Mouse (Mus musculus): ENCODE data around the gene Scaf1. TPM values are rescaled to one million over a fixed set of nuclear protein-coding genes. Genes with fewer than 3 reads are reported as not detected.

The Scaf1 gene
- polyA plus RNA-seq, 1 experiment from 2014 or later, result 47.5 TPM

DNA sequence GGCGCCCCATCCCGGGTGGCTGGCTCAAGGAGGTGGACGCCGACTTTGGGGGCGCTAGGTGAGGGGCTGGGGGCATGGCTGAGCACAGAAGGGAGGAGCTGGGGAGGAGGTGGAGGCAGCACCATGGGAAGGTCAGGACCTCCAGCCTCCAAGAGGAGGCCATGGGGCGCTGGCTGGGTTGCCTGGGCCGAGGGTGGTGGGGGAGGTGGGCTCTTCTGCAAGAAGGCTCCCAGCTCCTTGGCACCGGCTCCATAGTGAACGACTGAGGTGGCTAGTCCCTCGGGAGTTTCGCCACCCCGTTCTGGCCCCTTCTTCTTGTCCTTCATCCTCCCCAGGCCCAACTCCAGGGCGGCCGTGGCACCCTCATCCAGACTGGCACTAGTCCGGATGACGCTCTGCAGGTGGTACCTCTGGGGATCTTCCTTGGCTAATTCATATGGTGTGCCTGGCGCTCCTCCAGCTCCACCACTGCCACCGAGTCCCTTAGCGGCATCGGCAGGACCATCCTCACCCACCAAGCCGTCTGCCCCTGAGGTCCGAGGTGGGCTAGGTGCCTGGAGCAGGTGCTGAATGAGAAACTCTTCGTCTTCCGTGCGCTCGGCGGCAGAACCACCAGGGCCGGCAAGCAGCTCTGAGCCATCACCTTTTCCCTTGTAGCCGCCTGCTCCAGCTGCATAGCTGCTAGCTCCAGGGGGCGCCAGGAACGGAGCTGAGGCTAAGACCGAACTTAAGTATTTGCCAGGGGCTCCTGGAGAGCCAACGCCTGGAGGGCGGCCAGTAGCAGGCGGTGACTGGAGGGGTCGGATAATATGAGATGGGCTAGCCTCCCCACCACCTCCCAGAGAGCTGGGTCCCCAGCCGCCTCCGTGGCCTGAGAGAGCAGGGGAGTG is 32.1 kb upstream of the Scaf1 start:
- Histone ChIP-seq H3K4me1 (ENCODE audit: control insufficient read depth, insufficient read depth, low read length) (no peaks in the 10 kb centered on the region), H3K27me3 (replicated peaks; ENCODE audit: control insufficient read depth, insufficient read depth, low read length) (no peaks in the 10 kb centered on the region), H3K4me3 (ENCODE audit: low read depth, low read length) (no peak overlapping the region), H3K27ac (replicated peaks; ENCODE audit: low read depth, low read length) (no peak overlapping the region), H3K4me2 (ENCODE audit: low read depth, low read length) (no peak overlapping the region), H3K9me3 (ENCODE audit: control insufficient read depth, low read length) (no peaks in the 10 kb centered on the region), H3K9ac (ENCODE audit: low read depth, low read length) (no peak overlapping the region), H3K36me3 (ENCODE audit: control insufficient read depth, insufficient read depth, low read length) (peaks cover 75% of the 10 kb centered on the region)
- ATAC-seq (ENCODE audit: low read depth) (no peak), DNase-seq (ENCODE audit: low spot score) (no peak)
- 92% methylated on average over 31 of the region's 38 CpGs for WGBS

GRCm38 (mm10) chr7:45047491-45047890 is 31.3 kb upstream of the Scaf1 start:
- DNase-seq (ENCODE audit: low spot score) (no peak), ATAC-seq (ENCODE audit: low read depth) (no peak)
- Histone ChIP-seq H3K9me3 (ENCODE audit: control insufficient read depth, low read length) (no peaks in the 10 kb centered on the region), H3K4me1 (ENCODE audit: control insufficient read depth, insufficient read depth, low read length) (no peaks in the 10 kb centered on the region), H3K4me3 (ENCODE audit: low read depth, low read length) (no peak overlapping the region), H3K27ac (replicated peaks; ENCODE audit: low read depth, low read length) (no peak overlapping the region), H3K36me3 (ENCODE audit: control insufficient read depth, insufficient read depth, low read length) (peaks cover 83% of the 10 kb centered on the region), H3K9ac (ENCODE audit: low read depth, low read length) (no peak overlapping the region), H3K27me3 (replicated peaks; ENCODE audit: control insufficient read depth, insufficient read depth, low read length) (no peaks in the 10 kb centered on the region), H3K4me2 (ENCODE audit: low read depth, low read length) (no peak overlapping the region)
- WGBS, result 95% methylated on average over 13 of the region's 14 CpGs

- no peak overlapping the region for H3K4me2 ChIP-seq (ENCODE audit: low read depth, low read length)
- no peaks in the 10 kb centered on the region for H3K4me1 ChIP-seq (ENCODE audit: control insufficient read depth, insufficient read depth, low read length)
- H3K27me3 ChIP-seq (replicated peaks; ENCODE audit: control insufficient read depth, insufficient read depth, low read length), result no peaks in the 10 kb centered on the region
- no peak overlapping the region for H3K27ac ChIP-seq (replicated peaks; ENCODE audit: low read depth, low read length)
- no peak for ATAC-seq (ENCODE audit: low read depth)
- WGBS, result 96% methylated on average over 26 of the region's 26 CpGs
- H3K9me3 ChIP-seq (ENCODE audit: control insufficient read depth, low read length), result no peaks in the 10 kb centered on the region
- peaks cover 88% of the 10 kb centered on the region for H3K36me3 ChIP-seq (ENCODE audit: control insufficient read depth, insufficient read depth, low read length)
- H3K9ac ChIP-seq (ENCODE audit: low read depth, low read length), result no peak overlapping the region
- no peak overlapping the region for H3K4me3 ChIP-seq (ENCODE audit: low read depth, low read length)
- no peak for DNase-seq (ENCODE audit: low spot score)
These were observed 30.7 kb upstream of the Scaf1 start for GRCm38 (mm10) chr7:45046853-45047350.

GRCm38 (mm10) chr7:45045741-45046140 is 29.6 kb upstream of the Scaf1 start:
- Histone ChIP-seq H3K9ac (ENCODE audit: low read depth, low read length) (no peak overlapping the region), H3K9me3 (ENCODE audit: control insufficient read depth, low read length) (no peaks in the 10 kb centered on the region), H3K4me2 (ENCODE audit: low read depth, low read length) (no peak overlapping the region), H3K27ac (replicated peaks; ENCODE audit: low read depth, low read length) (no peak overlapping the region), H3K4me3 (ENCODE audit: low read depth, low read length) (no peak overlapping the region), H3K36me3 (ENCODE audit: control insufficient read depth, insufficient read depth, low read length) (peaks cover 100% of the 10 kb centered on the region), H3K27me3 (replicated peaks; ENCODE audit: control insufficient read depth, insufficient read depth, low read length) (no peaks in the 10 kb centered on the region), H3K4me1 (ENCODE audit: control insufficient read depth, insufficient read depth, low read length) (no peaks in the 10 kb centered on the region)
- ATAC-seq (ENCODE audit: low read depth) (no peak), DNase-seq (ENCODE audit: low spot score) (no peak)
- WGBS, result 95% methylated on average over 22 of the region's 22 CpGs

DNA sequence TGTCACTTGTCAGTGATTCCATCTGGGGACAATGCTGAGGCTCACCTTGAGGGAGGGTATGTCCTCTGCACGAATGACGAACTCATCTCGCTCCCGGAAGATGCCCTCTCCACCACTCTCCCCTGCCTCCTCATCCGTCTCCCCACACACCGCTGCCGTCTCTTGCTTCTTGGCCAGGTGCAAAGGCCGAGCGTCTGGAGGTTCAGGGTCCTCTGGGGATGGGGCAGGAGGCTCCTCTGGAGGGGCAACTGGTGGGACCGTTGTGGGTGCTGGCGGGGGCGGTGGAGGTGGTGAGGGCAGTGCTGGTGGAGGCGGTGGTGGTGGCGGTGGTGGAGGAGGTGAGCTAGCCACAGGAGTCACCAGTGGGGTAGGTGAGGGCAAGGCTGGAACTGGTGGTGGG is 27.1 kb upstream of the Scaf1 start:
- H3K36me3 ChIP-seq (ENCODE audit: control insufficient read depth, insufficient read depth, low read length), result peaks cover 100% of the 10 kb centered on the region
- H3K27ac ChIP-seq (replicated peaks; ENCODE audit: low read depth, low read length), result no peak overlapping the region
- no peak overlapping the region for H3K4me3 ChIP-seq (ENCODE audit: low read depth, low read length)
- no peak for ATAC-seq (ENCODE audit: low read depth)
- no peak for DNase-seq (ENCODE audit: low spot score)
- H3K27me3 ChIP-seq (replicated peaks; ENCODE audit: control insufficient read depth, insufficient read depth, low read length), result no peaks in the 10 kb centered on the region
- no peak overlapping the region for H3K4me2 ChIP-seq (ENCODE audit: low read depth, low read length)
- H3K9ac ChIP-seq (ENCODE audit: low read depth, low read length), result no peak overlapping the region
- H3K9me3 ChIP-seq (ENCODE audit: control insufficient read depth, low read length), result no peaks in the 10 kb centered on the region
- 95% methylated on average over 13 of the region's 14 CpGs for WGBS
- H3K4me1 ChIP-seq (ENCODE audit: control insufficient read depth, insufficient read depth, low read length), result no peaks in the 10 kb centered on the region

DNA sequence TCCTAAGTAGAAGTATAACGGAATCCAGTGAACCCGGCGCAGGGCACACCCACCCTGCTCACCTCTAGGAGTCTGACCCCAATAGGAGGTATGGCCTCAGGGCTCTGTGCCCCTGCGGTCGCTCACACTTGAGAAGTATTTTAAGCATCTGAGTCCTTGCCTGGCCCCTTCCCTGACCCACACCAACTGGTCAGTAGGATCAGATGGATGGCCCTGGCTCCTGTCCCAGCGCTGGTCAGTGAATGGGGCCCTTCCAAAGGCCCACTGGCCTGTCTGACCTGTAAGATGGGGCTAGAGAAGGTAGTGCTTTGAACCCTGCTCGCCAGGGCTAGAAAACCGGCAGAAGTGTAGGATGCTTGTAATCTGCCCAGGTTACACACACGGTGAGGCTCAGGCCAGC is 24.7 kb upstream of the Scaf1 start:
- H3K4me2 ChIP-seq (ENCODE audit: low read depth, low read length), result no peak overlapping the region
- no peaks in the 10 kb centered on the region for H3K9me3 ChIP-seq (ENCODE audit: control insufficient read depth, low read length)
- no peaks in the 10 kb centered on the region for H3K4me1 ChIP-seq (ENCODE audit: control insufficient read depth, insufficient read depth, low read length)
- no peak for DNase-seq (ENCODE audit: low spot score)
- no peak for ATAC-seq (ENCODE audit: low read depth)
- no peak overlapping the region for H3K4me3 ChIP-seq (ENCODE audit: low read depth, low read length)
- H3K36me3 ChIP-seq (ENCODE audit: control insufficient read depth, insufficient read depth, low read length), result peaks cover 100% of the 10 kb centered on the region
- no peak overlapping the region for H3K27ac ChIP-seq (replicated peaks; ENCODE audit: low read depth, low read length)
- WGBS, result 93% methylated on average over 9 of the region's 9 CpGs
- no peak overlapping the region for H3K9ac ChIP-seq (ENCODE audit: low read depth, low read length)
- no peaks in the 10 kb centered on the region for H3K27me3 ChIP-seq (replicated peaks; ENCODE audit: control insufficient read depth, insufficient read depth, low read length)

DNA sequence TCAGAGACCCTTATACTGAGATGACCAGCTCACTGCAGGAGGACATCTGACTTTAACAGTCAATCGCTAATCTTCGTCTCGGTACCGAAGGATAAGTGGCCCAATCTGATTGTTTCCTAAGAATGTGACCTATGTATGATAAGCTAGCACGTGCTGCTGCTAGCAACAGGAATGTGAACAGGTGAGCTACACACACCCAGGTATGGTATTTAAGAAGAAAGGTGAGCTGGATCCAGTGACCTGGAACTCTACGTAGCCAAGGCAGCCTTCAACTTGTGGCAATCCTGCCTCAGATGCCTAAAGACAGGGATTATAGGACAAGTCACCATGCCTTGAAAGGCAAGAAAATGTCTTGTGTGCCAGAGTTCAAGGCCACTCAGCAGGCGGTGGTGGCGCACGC is 22.2 kb upstream of the Scaf1 start:
- H3K27ac ChIP-seq (replicated peaks; ENCODE audit: low read depth, low read length), result no peak overlapping the region
- H3K4me2 ChIP-seq (ENCODE audit: low read depth, low read length), result no peak overlapping the region
- DNase-seq (ENCODE audit: low spot score) (no peak), ATAC-seq (ENCODE audit: low read depth) (no peak)
- H3K4me3 ChIP-seq (ENCODE audit: low read depth, low read length), result no peak overlapping the region
- H3K9me3 ChIP-seq (ENCODE audit: control insufficient read depth, low read length), result no peaks in the 10 kb centered on the region
- peaks cover 100% of the 10 kb centered on the region for H3K36me3 ChIP-seq (ENCODE audit: control insufficient read depth, insufficient read depth, low read length)
- H3K27me3 ChIP-seq (replicated peaks; ENCODE audit: control insufficient read depth, insufficient read depth, low read length), result no peaks in the 10 kb centered on the region
- no peaks in the 10 kb centered on the region for H3K4me1 ChIP-seq (ENCODE audit: control insufficient read depth, insufficient read depth, low read length)
- WGBS, result 94% methylated on average over 9 of the region's 9 CpGs
- no peak overlapping the region for H3K9ac ChIP-seq (ENCODE audit: low read depth, low read length)

DNA sequence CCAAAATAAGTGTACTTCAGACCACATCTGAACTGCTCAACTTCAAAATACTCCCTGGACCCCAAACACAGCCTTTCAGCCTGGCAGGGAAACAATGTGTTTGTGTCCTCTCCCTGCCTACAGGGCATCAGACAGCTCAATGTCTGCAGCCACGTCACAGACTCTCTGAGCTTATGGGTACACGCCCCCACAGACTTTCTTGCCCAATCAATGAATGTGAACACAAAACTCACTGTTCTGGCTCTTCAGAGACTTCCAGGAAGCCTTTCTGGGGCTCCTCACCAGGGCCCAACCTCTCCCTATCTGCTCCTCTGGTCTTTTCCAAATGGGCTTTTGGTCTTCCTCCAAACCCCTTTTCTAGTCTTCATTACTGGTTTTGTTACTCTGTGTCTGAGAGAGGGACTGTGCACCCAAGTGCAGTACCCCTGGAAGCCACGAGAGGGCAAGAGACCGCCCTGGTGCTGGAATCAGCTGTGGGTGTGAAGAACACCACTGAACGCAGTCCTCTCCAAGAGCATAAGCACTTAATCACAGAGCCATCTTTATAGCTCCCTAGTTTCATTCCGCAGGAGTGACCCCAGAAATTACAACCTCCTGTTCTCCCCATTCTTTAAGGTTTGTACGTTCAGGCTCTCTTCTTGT is 21.7 kb upstream of the Scaf1 start:
- peaks cover 100% of the 10 kb centered on the region for H3K36me3 ChIP-seq (ENCODE audit: control insufficient read depth, insufficient read depth, low read length)
- H3K27me3 ChIP-seq (replicated peaks; ENCODE audit: control insufficient read depth, insufficient read depth, low read length), result no peaks in the 10 kb centered on the region
- no peaks in the 10 kb centered on the region for H3K4me1 ChIP-seq (ENCODE audit: control insufficient read depth, insufficient read depth, low read length)
- no peak overlapping the region for H3K27ac ChIP-seq (replicated peaks; ENCODE audit: low read depth, low read length)
- DNase-seq (ENCODE audit: low spot score) (no peak), ATAC-seq (ENCODE audit: low read depth) (no peak)
- no peaks in the 10 kb centered on the region for H3K9me3 ChIP-seq (ENCODE audit: control insufficient read depth, low read length)
- no peak overlapping the region for H3K9ac ChIP-seq (ENCODE audit: low read depth, low read length)
- no peak overlapping the region for H3K4me3 ChIP-seq (ENCODE audit: low read depth, low read length)
- WGBS, result 75% methylated on average over 7 of the region's 7 CpGs
- H3K4me2 ChIP-seq (ENCODE audit: low read depth, low read length), result no peak overlapping the region
